Mouse (Mus musculus) T-helper 1 cell (primary cell): ENCODE data around the gene Scarb2.
"Not testable (repeated sequence)": the region's sequence is repeated elsewhere in the genome, so short reads cannot be mapped to it uniquely, and the experiment has no call there.

Experiments
- in situ Hi-C: fragments of 300-600 bp; cut with MboI, MseI; formaldehyde crosslinking; loops from one replicate; pipeline ENCODE4 v1.15.1; 2025; ENCODE audit warnings: high pct_unique_total_duplicates

Gene Scarb2

DNA sequence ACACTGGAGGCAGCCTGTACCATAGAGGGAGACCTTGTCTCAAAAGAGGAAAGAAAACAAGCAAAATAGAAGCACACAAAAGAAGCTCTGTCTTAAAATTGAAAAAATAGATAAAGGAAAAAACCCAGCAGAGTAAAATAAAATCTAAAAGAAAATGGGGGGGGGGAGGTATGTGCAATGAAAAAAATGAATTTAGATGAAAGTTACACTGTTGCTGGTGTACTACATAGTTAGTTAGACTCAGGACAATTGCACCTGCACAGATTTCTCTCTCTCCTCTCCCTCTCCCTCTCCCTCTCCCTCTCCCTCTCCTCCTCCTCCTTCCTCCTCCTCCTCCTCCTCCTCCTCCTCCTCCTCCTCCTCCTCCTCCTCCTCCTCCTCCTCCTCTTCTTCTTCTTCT, at the start of gene Scarb2:
Gene Scarb2, minus strand, starts transcription at position 101 of the 400 bp plus-strand sequence.
- in situ Hi-C loops = loop anchor here (5.0 to 10.0 kb wide), 2 partner anchors 69 to 422 kb away; partner anchors contain the start of genes G3bp2 and Nup54

DNA sequence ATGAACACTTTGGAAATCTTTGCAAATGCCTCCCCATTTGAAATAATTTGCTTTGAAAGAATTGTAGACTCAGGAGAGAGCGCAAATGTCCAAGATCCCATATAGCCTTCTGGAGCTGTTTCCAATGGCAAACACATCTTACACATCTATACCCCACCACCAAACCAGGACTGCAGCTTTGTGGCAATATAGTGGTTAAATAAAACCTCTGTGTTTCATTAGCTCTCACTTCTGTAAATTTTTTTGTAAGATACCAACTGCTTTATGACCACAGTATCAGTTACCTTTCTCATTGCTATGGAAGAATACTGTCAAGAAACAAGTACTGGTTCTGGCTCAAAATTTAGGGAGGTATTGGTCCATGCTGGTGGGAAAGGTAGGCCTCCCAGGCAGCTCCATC, 49.3 kb upstream of the Scarb2 start:
- in situ Hi-C loops = no loop called here

DNA sequence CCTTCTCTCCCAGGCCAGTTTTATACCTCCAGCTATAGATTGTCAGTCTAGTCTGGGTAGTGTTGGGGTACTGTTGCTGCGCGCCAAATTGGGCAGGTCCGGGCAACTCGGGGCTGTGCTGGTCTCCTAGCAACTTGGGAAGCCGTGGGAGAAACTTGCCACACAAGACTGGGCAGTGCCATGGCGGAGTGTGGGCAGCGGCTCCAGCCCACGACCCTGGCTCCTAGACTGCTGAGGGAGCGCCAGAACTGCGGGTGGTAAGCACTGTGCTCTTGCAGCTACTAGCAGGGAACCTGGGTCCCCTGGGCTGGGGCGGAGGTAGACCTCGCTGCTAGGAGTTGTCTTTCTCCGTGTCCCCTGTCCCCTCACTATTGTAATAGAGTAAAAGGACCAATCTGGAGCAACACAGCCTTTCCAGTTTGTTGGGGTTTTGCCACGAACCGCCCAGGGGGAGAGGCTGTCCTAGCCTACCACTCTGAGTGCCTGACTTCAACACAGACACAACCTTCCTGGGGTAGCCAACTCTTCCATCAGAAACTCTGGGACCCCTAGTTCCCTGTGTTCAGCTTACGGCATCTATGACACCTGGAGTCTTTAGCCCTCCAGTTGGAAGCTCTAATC, 48.4 kb upstream of the Scarb2 start, which contains the start of gene Fam47e:
Gene Fam47e, plus strand, starts transcription at position 179 of the 621 bp plus-strand sequence.
- in situ Hi-C loops = no loop called here

DNA sequence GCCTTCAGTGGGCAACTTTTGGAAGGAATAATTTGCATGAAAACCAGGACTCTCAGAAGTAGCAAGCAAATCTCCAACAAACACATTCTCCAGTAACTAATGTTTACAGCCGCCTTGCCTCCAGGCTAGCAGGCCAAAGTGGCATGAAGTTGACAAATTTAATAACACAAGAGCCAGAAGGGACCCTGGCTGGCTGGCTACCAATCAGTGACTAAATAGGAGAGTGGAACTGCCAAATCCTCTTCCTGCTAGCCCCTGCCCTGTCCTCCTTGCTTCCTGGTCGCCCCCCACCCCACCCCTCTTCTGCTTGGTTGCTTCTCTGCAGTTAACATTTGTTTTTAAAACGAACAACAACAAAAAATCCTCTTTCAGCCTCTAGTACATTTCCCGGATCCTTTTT, 47.8 kb upstream of the Scarb2 start:
- in situ Hi-C loops = no loop called here

DNA sequence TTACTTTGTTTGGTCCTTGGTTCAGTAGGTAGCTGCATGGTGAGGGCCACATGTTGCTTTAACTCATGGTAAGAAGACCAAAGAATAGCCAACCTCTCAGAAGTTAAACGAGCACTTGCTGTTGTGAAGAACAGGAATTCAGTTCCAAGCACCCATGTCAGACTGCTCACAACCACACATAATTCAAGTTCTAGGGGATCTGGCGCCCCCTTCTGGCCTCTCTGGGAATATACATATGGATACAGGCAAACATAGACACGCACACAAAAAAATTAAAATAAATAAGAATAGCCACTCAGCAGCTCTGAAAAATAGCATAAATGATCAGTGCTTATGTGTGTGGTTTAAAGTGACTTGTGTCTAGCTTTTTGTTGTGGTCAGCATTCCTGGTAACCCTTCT, 47.3 kb upstream of the Scarb2 start:
- in situ Hi-C loops = no loop called here

DNA sequence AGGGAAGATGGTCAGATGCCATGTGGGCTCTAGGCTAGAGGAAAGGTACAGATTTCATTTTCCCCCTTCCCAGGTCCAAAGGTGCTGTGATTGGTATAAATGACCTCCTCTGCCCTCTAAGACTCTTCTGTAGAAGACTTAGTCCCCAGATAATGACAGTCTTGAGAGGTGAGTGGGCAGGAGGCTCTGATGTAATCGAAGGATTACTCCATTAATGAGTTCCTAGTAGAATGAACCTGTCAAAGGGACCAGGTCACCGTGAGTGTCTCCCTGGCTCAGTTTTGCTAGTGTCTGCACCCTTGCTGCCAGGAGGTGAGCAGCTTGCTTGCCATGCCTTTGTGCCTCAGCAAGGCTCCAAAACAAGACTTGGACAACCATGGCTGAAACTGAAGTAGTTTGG, 46.0 kb upstream of the Scarb2 start:
- in situ Hi-C loops = no loop called here

DNA sequence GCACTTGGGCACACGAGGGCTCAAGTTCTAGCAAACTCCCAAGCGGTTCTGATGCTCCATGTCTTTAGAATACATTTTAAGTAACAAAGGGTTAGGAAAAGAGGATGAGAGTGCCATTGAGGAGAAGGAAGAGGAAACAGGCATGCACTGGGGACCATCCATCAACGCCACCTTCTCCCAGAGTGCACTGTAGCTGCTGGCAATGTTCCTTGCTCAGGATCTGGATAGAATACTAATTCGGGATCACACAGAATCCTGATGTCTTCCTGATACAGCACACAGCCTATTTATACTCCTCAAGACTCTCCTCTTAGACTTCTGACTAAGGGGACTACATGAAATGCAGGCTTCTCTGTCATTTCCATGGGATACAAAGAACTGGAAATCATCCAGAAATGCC, 33.1 kb upstream of the Scarb2 start:
- in situ Hi-C loops = no loop called here

DNA sequence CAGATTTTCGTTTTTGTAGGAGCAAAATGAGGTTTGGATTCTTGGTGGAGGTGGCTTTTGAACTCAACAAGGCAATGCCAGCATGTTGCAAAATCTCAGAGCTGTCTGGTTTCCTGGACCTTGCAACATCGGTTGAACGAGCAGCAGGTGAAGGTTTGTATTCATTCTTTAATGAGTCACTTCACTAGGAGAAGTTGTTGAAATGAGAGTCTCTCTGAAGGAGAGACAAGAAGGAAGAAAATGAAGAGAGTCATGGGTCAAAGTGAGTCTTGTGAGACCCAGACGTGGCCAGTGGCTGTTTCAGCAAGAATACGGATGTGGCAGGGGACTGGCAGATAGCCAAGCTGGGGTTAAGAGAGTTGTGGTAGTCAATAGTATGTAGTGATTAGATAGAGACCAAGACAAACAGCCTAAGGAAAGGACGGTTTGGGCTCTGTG, 18.2 kb upstream of the Scarb2 start:
- in situ Hi-C loops = no loop called here

DNA sequence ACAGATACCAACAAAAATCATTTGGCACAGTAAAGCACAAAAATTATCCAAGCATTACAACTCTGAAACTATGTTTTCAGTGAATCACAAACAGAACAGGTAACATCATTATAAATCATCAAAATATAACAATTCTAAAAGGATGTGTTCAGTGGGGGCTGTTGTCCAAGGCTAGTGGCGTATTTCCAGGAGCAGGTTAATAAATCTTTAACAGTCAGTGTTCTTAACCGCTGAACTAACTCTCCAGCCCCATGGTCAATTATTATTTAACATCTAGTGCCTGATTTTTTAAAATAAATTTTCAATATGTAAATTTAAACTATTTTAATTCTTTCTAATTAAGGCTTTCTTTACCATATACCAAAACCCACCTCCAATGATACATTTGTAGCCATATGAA, 14.5 kb upstream of the Scarb2 start:
- in situ Hi-C loops = not testable (repeated sequence)

DNA sequence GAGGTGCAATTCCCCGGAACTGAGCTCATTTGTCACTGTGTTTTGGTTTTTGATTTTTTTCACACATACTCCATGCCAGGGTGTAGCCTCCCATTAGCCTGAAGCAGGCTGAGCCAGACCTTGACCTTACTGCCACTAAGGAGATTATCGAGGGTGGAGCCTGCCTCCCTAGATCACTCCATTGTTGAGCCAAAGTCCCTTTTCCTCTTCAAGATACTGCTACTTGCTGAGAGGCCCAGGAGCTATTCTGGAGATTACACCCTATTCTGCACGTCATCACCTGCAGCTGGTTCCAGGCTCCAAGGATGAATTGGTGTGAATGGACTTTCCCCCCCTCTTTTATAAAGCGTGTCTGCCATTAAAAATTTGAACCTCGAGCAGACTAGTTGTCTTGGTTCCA, 5.4 kb upstream of the Scarb2 start:
- in situ Hi-C loops = no loop called here

DNA sequence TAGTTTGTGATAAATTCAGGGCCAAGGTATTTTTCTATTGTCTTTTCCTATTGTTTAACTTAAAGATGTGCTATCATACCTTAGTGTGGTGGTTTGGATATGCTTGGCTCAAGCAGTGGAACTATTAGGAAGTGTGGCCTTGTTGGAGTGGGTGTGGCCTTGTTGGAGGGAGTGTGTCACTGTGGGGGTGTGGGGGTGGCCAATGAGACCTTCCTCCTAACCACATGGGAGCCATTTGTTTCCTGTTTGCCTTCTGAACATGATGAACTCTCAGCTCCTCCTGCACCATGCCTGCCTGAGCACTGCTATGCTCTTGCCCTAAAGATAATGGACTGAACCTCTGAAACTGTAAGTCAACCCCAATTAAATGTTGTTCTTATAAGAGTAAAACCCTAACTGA, 4.6 kb upstream of the Scarb2 start:
- in situ Hi-C loops = no loop called here

DNA sequence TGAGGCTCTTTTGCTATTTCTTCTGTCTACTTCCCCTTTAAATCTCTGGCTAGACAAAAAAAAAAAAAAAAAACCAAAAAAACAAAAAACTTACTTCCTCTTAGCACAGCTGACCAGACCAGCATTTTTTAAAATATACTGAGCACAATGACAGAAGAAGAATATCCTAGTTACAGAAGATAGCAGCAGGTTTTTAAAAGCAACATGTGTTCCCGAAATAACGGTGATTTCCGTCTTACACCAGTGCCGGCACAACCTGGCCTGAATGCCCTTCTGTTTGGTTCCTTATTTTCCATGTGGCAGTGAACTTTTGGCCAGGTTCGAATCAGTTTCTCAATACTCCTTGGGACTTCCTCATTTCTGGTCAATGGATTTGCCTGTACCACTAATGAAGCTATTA, 2.2 kb upstream of the Scarb2 start:
- in situ Hi-C loops = loop anchor here (5.0 to 10.0 kb wide), 2 partner anchors 72 to 424 kb away; partner anchors contain the start of genes G3bp2 and Nup54

DNA sequence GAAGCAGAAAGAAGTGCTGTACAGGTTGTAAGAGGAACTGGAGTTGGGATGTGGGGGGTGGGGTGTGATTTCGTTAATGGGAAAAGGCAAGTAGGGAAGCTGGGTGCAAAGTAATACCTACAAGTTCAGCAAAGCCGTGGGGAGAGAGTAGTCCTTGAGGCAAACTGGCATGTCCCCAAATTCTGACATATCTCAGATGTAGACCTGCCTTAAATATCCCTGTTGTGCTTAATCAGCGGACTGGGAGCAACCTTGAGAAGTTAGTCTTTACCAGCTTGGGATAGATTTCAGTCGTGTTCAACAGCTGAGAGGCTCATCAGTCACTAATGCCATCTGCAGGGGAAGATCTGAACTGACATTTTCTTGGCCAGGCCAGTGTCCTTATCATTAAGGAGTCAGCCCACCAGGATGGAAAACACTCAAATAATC, 318 bp downstream of the Scarb2 start:
- in situ Hi-C loops = loop anchor here (5.0 to 10.0 kb wide), 2 partner anchors 69 to 422 kb away; partner anchors contain the start of genes G3bp2 and Nup54

DNA sequence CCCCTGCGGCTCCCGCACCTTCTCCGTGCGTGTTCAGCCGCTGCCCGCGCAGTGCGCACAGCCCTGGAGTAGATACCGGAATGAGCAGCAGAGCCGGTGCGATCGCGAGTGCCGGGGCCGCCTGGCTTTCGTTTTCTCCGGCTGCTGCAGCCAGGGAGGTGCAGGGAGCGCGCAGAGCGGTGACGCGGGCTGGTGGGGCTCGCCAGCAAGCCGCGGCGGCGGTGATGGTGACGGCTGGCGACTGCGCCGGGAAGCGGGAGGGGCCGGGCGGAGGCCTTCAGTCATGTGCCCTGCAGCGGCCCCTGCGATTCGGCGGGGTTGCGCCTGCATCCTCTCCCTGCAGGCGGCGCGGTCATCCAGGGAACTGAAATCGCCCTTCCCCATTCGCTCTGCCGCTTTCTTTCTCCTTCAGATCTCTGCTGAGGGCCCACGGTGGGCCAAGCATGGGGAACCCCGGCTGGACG, 1.2 kb downstream of the Scarb2 start:
- in situ Hi-C loops = loop anchor here (5.0 to 10.0 kb wide), 2 partner anchors 68 to 421 kb away; partner anchors contain the start of genes G3bp2 and Nup54

DNA sequence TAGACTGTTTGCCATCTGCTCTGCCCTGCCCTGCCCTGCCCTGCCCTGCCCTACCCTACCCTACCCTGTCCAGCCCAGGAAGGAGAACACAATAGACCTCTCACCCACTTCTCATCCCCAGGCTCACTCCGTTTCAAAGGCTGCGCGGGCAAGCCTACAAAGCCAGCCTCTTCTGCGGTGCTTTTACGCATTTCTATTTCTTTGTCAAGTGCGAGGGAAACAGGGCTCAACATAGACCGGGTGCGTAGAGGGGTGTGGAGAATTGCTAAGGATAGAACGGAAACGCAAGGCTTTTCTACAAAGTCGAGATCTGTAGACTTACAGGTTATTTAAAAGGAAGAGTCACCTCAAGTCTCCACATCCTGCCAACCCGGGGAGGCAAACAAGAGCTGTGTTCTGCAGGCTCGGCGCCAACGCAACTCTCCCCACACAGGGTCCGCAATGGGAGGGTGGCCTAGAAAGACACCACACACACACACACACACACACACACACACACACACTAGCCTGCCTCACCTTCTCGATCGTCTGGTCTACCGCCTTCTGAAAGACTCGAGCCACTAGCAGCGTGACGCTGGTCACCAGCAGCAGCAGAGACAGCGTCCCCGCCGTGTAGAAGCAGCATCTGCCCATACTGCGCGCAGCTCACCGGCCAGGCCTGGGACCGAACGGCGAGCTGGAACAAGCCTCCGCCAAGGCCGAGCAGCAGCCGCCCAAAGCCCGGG, 1.8 kb downstream of the Scarb2 start:
- in situ Hi-C loops = loop anchor here (5.0 to 10.0 kb wide), 3 partner anchors 38 to 420 kb away; partner anchors contain the start of genes G3bp2 and Nup54

DNA sequence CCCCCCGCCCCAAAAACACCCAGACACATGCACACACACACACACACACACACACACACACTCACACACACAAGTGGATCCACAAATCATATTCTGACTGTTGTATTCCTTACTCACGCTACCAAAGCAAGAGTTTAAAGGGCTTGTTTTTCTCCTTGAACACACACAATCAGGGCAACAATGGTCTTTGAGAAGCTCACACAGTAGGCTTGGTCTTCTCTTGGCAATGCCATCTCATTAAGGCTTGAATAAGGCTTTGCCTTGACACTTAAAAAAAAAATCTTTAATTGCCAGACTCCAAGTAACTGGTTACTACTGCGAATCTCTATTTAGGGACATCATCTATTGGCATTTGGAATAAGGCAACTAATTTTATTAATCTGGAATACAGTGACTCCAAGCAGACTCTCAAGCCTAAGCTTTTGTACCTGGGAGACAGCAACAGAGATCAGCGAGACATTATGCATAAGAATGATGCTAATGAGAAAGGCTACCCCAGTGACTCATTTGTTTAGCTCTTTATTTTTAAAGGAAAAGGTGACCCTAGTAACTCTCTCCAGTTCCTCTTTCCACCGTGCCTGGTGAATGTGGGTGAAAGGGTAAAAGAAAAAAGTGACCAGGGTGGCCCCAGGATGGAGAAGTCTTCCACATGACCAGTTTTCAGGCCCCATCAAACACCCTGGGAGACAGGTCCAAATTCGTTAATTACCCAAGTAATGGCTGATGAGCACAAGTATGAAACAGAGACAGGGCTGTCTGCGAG, 2.6 kb downstream of the Scarb2 start:
- in situ Hi-C loops = loop anchor here (5.0 to 10.0 kb wide), 2 partner anchors 37 to 419 kb away; partner anchors contain the start of gene G3bp2

DNA sequence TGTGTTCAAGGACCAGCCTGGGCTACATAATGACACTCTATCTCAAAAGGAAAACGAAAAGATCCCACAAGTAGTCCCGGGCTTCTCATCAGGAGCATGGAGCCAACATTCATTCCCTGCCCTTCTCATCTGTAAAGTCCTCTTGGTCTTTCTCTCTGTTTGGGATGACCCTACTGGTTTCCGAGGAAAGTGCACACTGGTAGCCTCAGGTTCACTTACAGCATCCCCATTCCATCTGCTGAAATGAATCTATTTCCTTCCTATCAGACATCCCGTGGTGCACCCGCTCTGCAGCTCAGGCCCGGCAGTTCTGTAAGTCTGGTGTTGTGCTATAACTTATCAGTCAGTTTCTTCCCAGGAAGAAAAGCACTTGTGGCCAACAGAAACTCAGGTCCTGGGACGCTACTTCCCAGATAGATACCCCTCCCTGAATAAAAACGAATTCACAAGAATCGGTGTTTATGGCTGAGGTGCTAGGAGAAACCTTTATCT, 3.2 kb downstream of the Scarb2 start:
- in situ Hi-C loops = loop anchor here (5.0 to 10.0 kb wide), 2 partner anchors 36 to 419 kb away; partner anchors contain the start of gene G3bp2

DNA sequence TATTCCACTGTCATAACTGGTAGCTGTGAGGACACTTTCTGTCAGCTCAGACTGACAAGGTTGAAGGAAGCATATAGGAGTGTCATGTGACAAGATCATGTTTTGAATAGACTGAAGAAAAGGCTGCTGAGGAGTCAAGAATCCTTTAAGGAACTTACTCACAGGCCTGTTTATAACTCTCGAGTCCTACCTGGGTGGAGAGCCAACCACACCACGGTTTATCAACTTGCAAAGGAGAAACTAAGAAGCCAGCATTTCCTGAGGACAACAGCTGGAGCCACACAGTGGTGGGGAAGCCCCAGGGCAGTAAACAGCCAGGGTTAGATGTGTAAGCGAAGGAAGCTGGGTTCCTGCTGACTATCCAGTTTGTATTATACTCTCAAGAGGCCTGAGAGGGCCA, 7.3 kb downstream of the Scarb2 start:
- in situ Hi-C loops = loop anchor here (10.0 kb wide), 1 partner anchor 2005 kb away; the partner anchor contains the start of gene Afp

DNA sequence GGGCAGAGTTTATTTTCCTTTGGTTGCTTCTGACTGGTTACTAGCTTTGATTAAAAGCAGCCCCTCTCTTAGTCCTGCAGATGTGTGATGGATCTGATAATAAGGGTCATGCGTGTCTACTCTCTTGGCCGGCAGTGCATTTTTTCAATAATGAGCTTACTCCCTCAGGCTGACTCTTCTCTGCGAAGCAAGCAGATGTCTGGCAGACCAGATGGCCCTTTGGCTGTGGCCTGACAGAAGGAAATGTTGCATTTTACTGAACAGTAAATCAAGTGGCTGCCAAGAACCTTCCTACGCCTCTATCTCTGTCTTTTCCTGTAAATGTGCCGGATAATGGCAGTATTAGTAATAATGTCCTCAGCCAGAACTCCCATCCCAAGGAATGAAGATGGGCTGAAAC, 8.0 kb downstream of the Scarb2 start:
- in situ Hi-C loops = loop anchor here (10.0 kb wide), 1 partner anchor 2004 kb away; the partner anchor contains the start of gene Afp

DNA sequence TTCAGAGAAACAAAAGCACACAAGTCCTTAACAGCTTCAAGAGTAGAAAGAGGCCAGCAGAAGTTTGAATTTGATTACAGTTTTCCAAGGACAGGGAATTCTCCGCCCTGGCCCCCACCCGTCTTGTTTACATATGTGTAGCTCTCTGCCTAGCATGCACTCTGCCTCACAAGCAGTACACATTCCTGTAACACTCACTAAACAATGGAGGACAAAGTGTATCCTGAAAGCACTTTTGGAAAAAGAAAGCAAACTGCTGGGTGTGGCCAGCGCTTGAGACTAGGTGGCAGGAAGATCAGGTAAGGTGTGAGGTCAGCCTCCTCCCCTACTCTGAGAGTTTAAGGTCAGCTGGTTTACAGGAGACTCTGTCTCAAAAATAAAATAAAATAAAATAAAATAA, 8.4 kb downstream of the Scarb2 start:
- in situ Hi-C loops = loop anchor here (10.0 kb wide), 1 partner anchor 2003 kb away; the partner anchor contains the start of gene Afp

DNA sequence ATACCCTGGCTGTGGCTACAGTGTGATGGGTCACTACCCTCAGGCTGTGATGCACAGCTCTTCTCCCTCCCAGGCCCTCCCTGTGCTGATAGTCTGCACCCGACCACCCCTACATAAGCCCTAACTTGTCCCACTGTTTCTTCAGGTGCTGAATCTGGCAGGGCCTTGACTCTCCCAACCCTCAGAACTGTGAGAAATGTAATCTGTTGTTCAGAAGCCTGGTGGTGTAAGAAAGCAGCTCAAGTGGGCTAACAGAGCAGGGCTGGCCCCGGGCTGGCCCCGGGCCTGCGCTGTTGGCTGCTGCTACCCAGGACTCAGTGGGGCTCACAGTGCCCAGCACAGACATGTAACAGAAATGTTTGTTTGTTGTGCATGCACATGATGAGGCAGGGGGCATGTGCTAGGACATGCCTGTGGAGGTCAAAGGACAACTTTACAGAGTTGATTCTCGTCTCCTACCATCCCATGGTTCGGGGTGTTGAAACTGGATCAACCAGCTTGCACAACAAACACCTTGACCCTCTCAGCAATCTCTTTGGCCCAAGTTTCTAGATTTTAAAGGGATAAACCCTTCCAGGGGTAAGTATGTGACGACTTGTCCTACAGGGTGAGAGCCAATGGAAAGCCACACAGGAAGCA, 10.7 kb downstream of the Scarb2 start:
- in situ Hi-C loops = loop anchor here (10.0 kb wide), 1 partner anchor 2001 kb away; the partner anchor contains the start of gene Afp
